Mouse (Mus musculus) brain, embryonic 14.5 days (tissue): ENCODE results near the gene Unc45a.

ENCODE experiments used
- CTCF ChIP-seq: fragments of 200-500 bp; IDR thresholded peaks from 2 replicates; pipeline ENCODE4 v1.5.1; 2012; ENCODE audit warnings: inconsistent platforms, mild to moderate bottlenecking, moderate library complexity, borderline replicate concordance; ENCODE audit not compliant: insufficient read depth, insufficient read length; ENCODE audit errors: extremely low read depth
- POLR2A ChIP-seq: fragments of 200-500 bp; IDR thresholded peaks from 2 replicates; pipeline ENCODE4 v1.6.1; 2012; ENCODE audit warnings: mild to moderate bottlenecking, inconsistent platforms, borderline replicate concordance; ENCODE audit not compliant: poor library complexity, insufficient read depth, insufficient read length, severe bottlenecking; ENCODE audit errors: extremely low read depth

- no peak for TF ChIP-seq CTCF
- TF ChIP-seq POLR2A: no peak
Observed at GRCm38 (mm10) chr7:80358039-80358438, 17.2 kb upstream of the Unc45a start.
